Mouse (Mus musculus) left cerebral cortex, postnatal 36 days (tissue): Measurements from ENCODE around the gene Ceacam15. TPM values are rescaled to one million over a fixed set of nuclear protein-coding genes. Genes with fewer than 3 reads are reported as not detected.
"Not testable (repeated sequence)": the region's sequence is repeated elsewhere in the genome, so short reads cannot be mapped to it uniquely, and the experiment has no call there.

Experiments used
- DNase-seq, 2 experiments: peaks; one replicate each; pipeline ENCODE4 v3.0.0; 2021 to 2022; ENCODE audit warnings: low spot score in 2 of 2, mixed read lengths in 1 of 2
- intact Hi-C: fragments of 180-260 bp; cut with DNase I; formaldehyde crosslinking; loops from one replicate; pipeline ENCODE4 v1.15.1; 2025
- total RNA-seq, 2 experiments: library from RNA; stranded (reverse); gene quantifications; 2 replicates each; pipeline ENCODE4 v1.2.3; 2021

The Ceacam15 gene
- total RNA-seq, 2 experiments from 2014 or later: not detected

DNA sequence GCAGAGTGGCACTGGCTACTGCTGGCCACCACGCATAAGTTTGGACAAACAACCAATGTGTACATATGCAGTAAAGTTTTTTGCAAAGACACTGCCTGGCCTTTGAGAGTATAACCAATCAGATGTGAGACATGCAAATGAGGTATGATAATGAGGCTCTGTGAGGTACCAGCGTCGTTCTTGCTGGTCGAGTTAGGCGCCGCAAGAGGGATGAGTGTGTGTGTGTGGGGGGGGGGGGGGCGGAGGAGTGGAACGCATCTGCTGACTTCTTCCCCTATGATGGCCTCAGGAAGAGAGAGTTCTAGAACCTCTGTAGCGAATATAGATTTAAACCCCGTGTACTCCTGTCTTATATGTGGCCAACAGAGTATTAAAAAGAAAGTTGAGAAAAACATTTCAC lies 41.6 kb downstream of the Ceacam15 start:
- DNase-seq: not testable (repeated sequence)

GRCm38 (mm10) chr7:16631932-16632331 lies 43.6 kb downstream of the Ceacam15 start:
- DNase-seq: no peak
- intact Hi-C loops: loop anchor here (5.0 kb wide), 1 partner anchor 65 kb away; no protein-coding TSS in a partner anchor

More for the DNA sequence above, 41.6 kb downstream of the Ceacam15 start:
- intact Hi-C loops: loop anchor here (5.0 kb wide), 1 partner anchor 63 kb away; no protein-coding TSS in a partner anchor

- intact Hi-C loops: loop anchor here (5.0 kb wide), 1 partner anchor 66 kb away; no protein-coding TSS in a partner anchor
- DNase-seq: no peak
Observed at GRCm38 (mm10) chr7:16631025-16631424, 44.5 kb downstream of the Ceacam15 start.

GRCm38 (mm10) chr7:16629598-16630296 lies 45.8 kb downstream of the Ceacam15 start:
- peak; percentile 39 to 52 for DNase-seq
- intact Hi-C loops: loop anchor here (1.0 to 5.0 kb wide), 3 partner anchors 68 to 173 kb away; no protein-coding TSS in a partner anchor

DNA sequence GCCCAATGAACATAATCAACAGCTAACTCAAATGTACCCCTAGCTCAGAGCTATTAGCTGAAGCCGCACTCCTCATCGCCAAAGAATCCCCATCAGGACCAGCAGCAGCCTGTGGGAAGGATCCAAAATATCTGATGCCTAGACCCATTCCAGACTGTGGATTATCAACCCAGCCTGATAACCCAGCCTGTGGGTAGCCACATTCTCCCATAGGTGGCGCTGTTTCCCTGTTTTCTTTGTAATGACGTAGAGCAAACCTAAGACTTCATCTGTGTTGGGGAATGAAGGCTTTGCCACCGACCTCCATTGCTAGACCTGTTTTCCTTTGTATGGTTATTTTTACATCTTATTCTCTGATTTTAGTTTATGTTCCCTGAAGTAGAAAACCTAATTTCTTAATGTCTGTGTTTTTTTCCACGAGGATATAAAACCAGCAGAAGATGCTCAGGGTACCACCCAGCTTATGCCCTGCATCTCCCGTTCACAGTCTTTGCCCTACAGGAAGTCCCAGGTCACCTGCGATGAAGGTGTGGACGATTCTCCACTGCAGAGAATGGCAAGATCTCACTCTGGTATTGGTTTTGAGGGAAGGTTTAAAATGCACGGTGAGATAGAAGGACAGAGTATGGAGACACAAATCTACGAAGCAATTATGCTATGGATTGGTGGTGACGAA lies 47.3 kb downstream of the Ceacam15 start:
- DNase-seq: peak; percentile 44 to 67
- intact Hi-C loops: loop anchor here (5.0 kb wide), 1 partner anchor 174 kb away; no protein-coding TSS in a partner anchor

GRCm38 (mm10) chr7:16623687-16624086 lies 51.8 kb downstream of the Ceacam15 start:
- DNase-seq: no peak
- intact Hi-C loops: no loop called here

- DNase-seq: no peak
- intact Hi-C loops: no loop called here
Observed at GRCm38 (mm10) chr7:16623131-16623530, 52.4 kb downstream of the Ceacam15 start.

Other genes with a start within 250 kb of the Ceacam15 start
- gene Tmem160, start 222.9 kb downstream of the Ceacam15 start, total RNA-seq: 10 to 100 TPM; 62.3 to 85.7 TPM
- gene Npas1, start 198.0 kb downstream of the Ceacam15 start, total RNA-seq: 1 to 10 TPM; 9.9 to 10.0 TPM
- gene Arhgap35, start 60.7 kb downstream of the Ceacam15 start, total RNA-seq: 100 to 1,000 TPM; 134 to 138 TPM
- gene Ceacam9, start 46.2 kb upstream of the Ceacam15 start, total RNA-seq: under 1 TPM in 1 of 2 experiments, not detected in 1; 0.22 TPM
- gene Ap2s1, start 62.7 kb upstream of the Ceacam15 start, total RNA-seq: 100 to 1,000 TPM; 264 to 316 TPM
- gene Slc1a5, start 105.6 kb upstream of the Ceacam15 start, total RNA-seq: 1 to 10 TPM; 3.7 to 7.6 TPM
- gene Strn4, start 140.2 kb upstream of the Ceacam15 start, total RNA-seq: 100 to 1,000 TPM; 310 to 320 TPM
- 10 to 100 TPM; 50.4 to 62.8 TPM for gene Fkrp, start 141.0 kb upstream of the Ceacam15 start, total RNA-seq
- 1 to 10 TPM; 3.1 to 7.1 TPM for gene Prkd2, start 167.2 kb upstream of the Ceacam15 start, total RNA-seq
- 100 to 1,000 TPM; 179 to 210 TPM for gene Dact3, start 199.6 kb upstream of the Ceacam15 start, total RNA-seq
- 1 to 10 TPM; 2.8 to 4.0 TPM for gene Gng8, start 216.1 kb upstream of the Ceacam15 start, total RNA-seq
- gene Ptgir, start 230.8 kb upstream of the Ceacam15 start, total RNA-seq: under 1 TPM in 1 of 2 experiments, not detected in 1; 0.10 TPM
- 1,000 to 10,000 TPM; 1,705 to 2,029 TPM for gene Calm3, start 248.4 kb upstream of the Ceacam15 start, total RNA-seq